Mouse (Mus musculus) stomach, embryonic 14.5 days (tissue): ENCODE measurements around the gene Asic2. TPM values are rescaled to one million over a fixed set of nuclear protein-coding genes. Genes with fewer than 3 reads are reported as not detected.

Experiments
- ATAC-seq: fragments of 200-750 bp; cut with Nextera tagmentation; 2 replicates; pipeline ENCODE4 v1.8.0; 2017; ENCODE audit warnings: low read depth, moderate TSS enrichment; ENCODE audit not compliant: insufficient number of reproducible peaks, insufficient read depth, low FRiP score
- H3K27ac ChIP-seq: fragments of 300-500 bp; sonication (generic); 2 replicates; pipeline ENCODE4 v1.5.1; 2014; ENCODE audit warnings: mild to moderate bottlenecking, low read length, moderate library complexity, mixed read lengths
- H3K27me3 ChIP-seq: fragments of 300-500 bp; sonication (generic); 2 replicates; pipeline ENCODE4 v1.6.1; 2014; ENCODE audit warnings: low read length, control low read depth, mixed read lengths; ENCODE audit not compliant: control insufficient read depth, insufficient read depth
- H3K36me3 ChIP-seq: fragments of 300-500 bp; sonication (generic); 2 replicates; pipeline ENCODE4 v1.6.1; 2014; ENCODE audit warnings: mild to moderate bottlenecking, control low read depth, low read length, moderate library complexity, mixed read lengths; ENCODE audit not compliant: control insufficient read depth, insufficient read depth
- H3K4me1 ChIP-seq: fragments of 300-500 bp; sonication (generic); 2 replicates; pipeline ENCODE4 v1.6.1; 2014; ENCODE audit warnings: low read length, control low read depth, mixed read lengths; ENCODE audit not compliant: control insufficient read depth, insufficient read depth
- H3K4me2 ChIP-seq: fragments of 300-500 bp; sonication (generic); replicated peaks from 2 replicates; pipeline ENCODE4 v1.6.1; 2014; ENCODE audit warnings: low read depth, low read length, control low read depth
- H3K4me3 ChIP-seq: fragments of 300-500 bp; sonication (generic); 2 replicates; pipeline ENCODE4 v1.5.1; 2014; ENCODE audit warnings: low read depth, low read length, control low read depth
- H3K9ac ChIP-seq: fragments of 300-500 bp; sonication (generic); replicated peaks from 2 replicates; pipeline ENCODE4 v1.6.1; 2014; ENCODE audit warnings: low read depth, mild to moderate bottlenecking, control low read depth, low read length, moderate library complexity, mixed read lengths
- H3K9me3 ChIP-seq: fragments of 300-500 bp; sonication (generic); 2 replicates; pipeline ENCODE4 v1.6.1; 2016; ENCODE audit warnings: low read depth, low read length, control low read depth; ENCODE audit not compliant: control insufficient read depth
- WGBS: fragments of 180-500 bp; shearing (Covaris S2); extraction: QIAGEN DNeasy Blood & Tissue Kit; methylation state at CpG from one replicate; pipeline ENCODE4 v1.1.7; 2014; 5-methylcytosine and 5-hydroxymethylcytosine counted together
- polyA plus RNA-seq: library from polyadenylated mRNA; unstranded; fragments of >200 nt; fragmentation: Nextera tagmentation; extraction: Ambion mirVana; gene quantifications from 2 replicates; pipeline ENCODE4 v1.2.1, GENCODE M21; 2014

The Asic2 gene
- polyA plus RNA-seq, 1 experiment from 2014 or later = 0.27 TPM

GRCm38 (mm10) chr11:81972044-81972443 is 3.8 kb upstream of the Asic2 start:
- WGBS = 48% methylated on average over 3 of the region's 3 CpGs
- peaks cover 14% of the 10 kb centered on the region for H3K27me3 ChIP-seq
- no peak for ATAC-seq
- no peak overlapping the region for H3K4me2 ChIP-seq
- H3K27ac ChIP-seq = no peak overlapping the region
- H3K36me3 ChIP-seq = no peaks in the 10 kb centered on the region
- H3K4me1 ChIP-seq = no peaks in the 10 kb centered on the region
- no peak overlapping the region for H3K4me3 ChIP-seq
- no peaks in the 10 kb centered on the region for H3K9me3 ChIP-seq
- no peak overlapping the region for H3K9ac ChIP-seq

GRCm38 (mm10) chr11:81966626-81967289 is 1.5 kb downstream of the Asic2 start:
- H3K4me2 ChIP-seq = no peak overlapping the region
- H3K27me3 ChIP-seq = peaks cover 14% of the 10 kb centered on the region
- no peak for ATAC-seq
- no peak overlapping the region for H3K27ac ChIP-seq
- H3K36me3 ChIP-seq = no peaks in the 10 kb centered on the region
- no peaks in the 10 kb centered on the region for H3K4me1 ChIP-seq
- no peaks in the 10 kb centered on the region for H3K9me3 ChIP-seq
- WGBS = 11% methylated on average over 15 of the region's 15 CpGs
- no peak overlapping the region for H3K9ac ChIP-seq
- H3K4me3 ChIP-seq = no peak overlapping the region

- Histone ChIP-seq H3K4me1 (no peaks in the 10 kb centered on the region), H3K27ac (no peak overlapping the region), H3K36me3 (no peaks in the 10 kb centered on the region), H3K4me3 (no peak overlapping the region), H3K27me3 (peaks cover 14% of the 10 kb centered on the region), H3K4me2 (no peak overlapping the region), H3K9ac (no peak overlapping the region), H3K9me3 (no peaks in the 10 kb centered on the region)
- 67% methylated on average over 11 of the region's 11 CpGs for WGBS
- no peak for ATAC-seq
Observed at GRCm38 (mm10) chr11:81965653-81966625, 2.3 kb downstream of the Asic2 start.

- H3K9ac ChIP-seq = no peak overlapping the region
- WGBS = 84% methylated on average over 4 of the region's 4 CpGs
- H3K9me3 ChIP-seq = no peaks in the 10 kb centered on the region
- peaks cover 12% of the 10 kb centered on the region for H3K27me3 ChIP-seq
- H3K4me3 ChIP-seq = no peak overlapping the region
- no peak for ATAC-seq
- no peak overlapping the region for H3K27ac ChIP-seq
- H3K4me1 ChIP-seq = no peaks in the 10 kb centered on the region
- no peaks in the 10 kb centered on the region for H3K36me3 ChIP-seq
- no peak overlapping the region for H3K4me2 ChIP-seq
Observed at GRCm38 (mm10) chr11:81964561-81964960, 3.7 kb downstream of the Asic2 start.

- no peaks in the 10 kb centered on the region for H3K9me3 ChIP-seq
- H3K27me3 ChIP-seq = no peaks in the 10 kb centered on the region
- no peak for ATAC-seq
- H3K4me1 ChIP-seq = no peaks in the 10 kb centered on the region
- no peak overlapping the region for H3K4me3 ChIP-seq
- H3K36me3 ChIP-seq = no peaks in the 10 kb centered on the region
- 42% methylated on average over 4 of the region's 4 CpGs for WGBS
- H3K27ac ChIP-seq = no peak overlapping the region
- no peak overlapping the region for H3K9ac ChIP-seq
- no peak overlapping the region for H3K4me2 ChIP-seq
Observed at GRCm38 (mm10) chr11:81954398-81954797, 13.9 kb downstream of the Asic2 start.

- Histone ChIP-seq H3K4me2 (no peak overlapping the region), H3K27ac (no peak overlapping the region), H3K36me3 (no peaks in the 10 kb centered on the region), H3K4me3 (no peak overlapping the region), H3K9ac (no peak overlapping the region), H3K27me3 (no peaks in the 10 kb centered on the region), H3K4me1 (no peaks in the 10 kb centered on the region), H3K9me3 (no peaks in the 10 kb centered on the region)
- no peak for ATAC-seq
- 68% methylated on average over 1 of the region's 1 CpGs for WGBS
Observed at GRCm38 (mm10) chr11:81948021-81948420, 20.2 kb downstream of the Asic2 start.

GRCm38 (mm10) chr11:81942167-81942566 is 26.1 kb downstream of the Asic2 start:
- Histone ChIP-seq H3K27ac (no peak overlapping the region), H3K4me2 (no peak overlapping the region), H3K9ac (no peak overlapping the region), H3K27me3 (no peaks in the 10 kb centered on the region), H3K4me1 (no peaks in the 10 kb centered on the region), H3K4me3 (no peak overlapping the region), H3K9me3 (no peaks in the 10 kb centered on the region), H3K36me3 (no peaks in the 10 kb centered on the region)
- 80% methylated on average over 1 of the region's 1 CpGs for WGBS
- ATAC-seq = no peak

GRCm38 (mm10) chr11:81940988-81941387 is 27.3 kb downstream of the Asic2 start:
- H3K27ac ChIP-seq = no peak overlapping the region
- no peak overlapping the region for H3K4me2 ChIP-seq
- H3K4me1 ChIP-seq = no peaks in the 10 kb centered on the region
- 0% methylated on average over 1 of the region's 1 CpGs for WGBS
- no peak overlapping the region for H3K9ac ChIP-seq
- H3K4me3 ChIP-seq = no peak overlapping the region
- no peak for ATAC-seq
- H3K36me3 ChIP-seq = no peaks in the 10 kb centered on the region
- no peaks in the 10 kb centered on the region for H3K9me3 ChIP-seq
- H3K27me3 ChIP-seq = no peaks in the 10 kb centered on the region
